Mouse (Mus musculus): ENCODE results near the gene Enpp1. TPM values are rescaled to one million over a fixed set of nuclear protein-coding genes. Genes with fewer than 3 reads are reported as not detected.

Enpp1 gene
- polyA plus RNA-seq, 1 experiment from 2014 or later, result 2.6 TPM

- no peak overlapping the region for H3K4me3 ChIP-seq
- ATAC-seq (replicated peaks), result no peak
- 85% methylated on average over 5 of the region's 5 CpGs for WGBS
- peaks cover 4% of the 10 kb centered on the region; the same call in 1 of the 2 replicates for H3K4me1 ChIP-seq
- no peaks in the 10 kb centered on the region for H3K27me3 ChIP-seq (replicated peaks)
- no peak overlapping the region for H3K4me2 ChIP-seq
- no peak overlapping the region for H3K27ac ChIP-seq
- no peaks in the 10 kb centered on the region for H3K9me3 ChIP-seq
- no peaks in the 10 kb centered on the region for H3K36me3 ChIP-seq (replicated peaks)
- no peak overlapping the region for H3K9ac ChIP-seq
Observed at GRCm38 (mm10) chr10:24599802-24600201, 112.2 kb downstream of the Enpp1 start.

GRCm38 (mm10) chr10:24598693-24599092 lies 113.3 kb downstream of the Enpp1 start:
- no peaks in the 10 kb centered on the region for H3K27me3 ChIP-seq (replicated peaks)
- H3K9ac ChIP-seq, result no peak overlapping the region
- no peaks in the 10 kb centered on the region for H3K9me3 ChIP-seq
- no peak overlapping the region for H3K4me3 ChIP-seq
- no peak overlapping the region for H3K27ac ChIP-seq
- H3K4me2 ChIP-seq, result no peak overlapping the region
- peaks cover 6% of the 10 kb centered on the region; the same call in 1 of the 2 replicates for H3K4me1 ChIP-seq
- 80% methylated on average over 6 of the region's 6 CpGs for WGBS
- no peaks in the 10 kb centered on the region for H3K36me3 ChIP-seq (replicated peaks)
- no peak for ATAC-seq (replicated peaks)

DNA sequence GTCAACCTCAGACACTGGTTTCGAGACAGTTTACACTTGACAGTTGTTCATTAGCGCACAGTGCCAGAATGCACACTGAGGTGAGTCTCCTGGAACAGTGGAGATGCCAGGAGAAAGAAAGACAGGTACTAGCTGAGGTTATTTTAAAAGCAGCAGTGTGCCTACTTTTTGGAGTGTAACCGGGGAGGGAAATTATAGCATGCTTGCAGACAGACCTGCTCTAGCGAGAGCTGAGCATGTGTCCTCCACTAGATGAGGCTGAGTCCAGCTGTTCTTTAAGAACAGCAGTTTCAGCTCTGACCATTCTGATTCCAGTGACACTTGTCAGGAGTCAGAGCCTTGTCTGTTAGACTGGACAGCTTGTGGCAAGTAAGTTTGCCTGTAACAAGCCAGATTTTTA lies 114.2 kb downstream of the Enpp1 start:
- 85% methylated on average over 4 of the region's 4 CpGs for WGBS
- Histone ChIP-seq H3K27me3 (replicated peaks) (no peaks in the 10 kb centered on the region), H3K4me3 (no peak overlapping the region), H3K36me3 (replicated peaks) (no peaks in the 10 kb centered on the region), H3K4me2 (no peak overlapping the region), H3K27ac (no peak overlapping the region), H3K9ac (no peak overlapping the region), H3K4me1 (peaks cover 6% of the 10 kb centered on the region; the same call in 1 of the 2 replicates), H3K9me3 (no peaks in the 10 kb centered on the region)
- no peak for ATAC-seq (replicated peaks)

DNA sequence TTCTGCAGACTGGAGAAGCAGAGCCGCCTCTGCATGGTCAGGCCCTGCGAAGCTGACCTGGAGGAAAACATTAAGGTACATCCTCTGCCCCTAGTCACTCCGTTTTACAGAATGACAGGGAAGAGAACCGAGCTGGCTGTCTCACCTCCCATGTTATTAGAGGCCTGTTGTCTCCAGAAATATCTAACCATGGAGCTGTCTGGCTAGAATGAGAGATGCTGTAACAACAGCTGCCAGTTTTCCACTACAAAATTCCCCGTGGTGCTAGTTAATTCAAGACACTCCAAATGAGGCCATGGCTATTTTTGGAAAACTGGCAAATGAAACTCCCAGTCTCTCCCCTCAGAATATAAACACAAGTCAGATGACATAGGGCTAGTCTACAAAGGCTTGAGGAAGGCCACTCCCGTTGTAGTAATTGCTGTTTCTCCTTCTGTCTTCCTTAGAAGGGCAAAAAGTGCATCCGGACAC lies 115.1 kb downstream of the Enpp1 start:
- ATAC-seq (replicated peaks), result no peak
- peak overlapping the region; percentile 70; the same call in 1 of the 2 replicates for H3K4me2 ChIP-seq
- 61% methylated on average over 7 of the region's 7 CpGs for WGBS

GRCm38 (mm10) chr10:24596003-24596868 lies 115.7 kb downstream of the Enpp1 start:
- H3K4me3 ChIP-seq, result peak overlapping the region; percentile 57
- no peak overlapping the region for H3K27ac ChIP-seq
- H3K4me1 ChIP-seq, result peaks cover 6% of the 10 kb centered on the region; the same call in 1 of the 2 replicates
- no peaks in the 10 kb centered on the region for H3K36me3 ChIP-seq (replicated peaks)
- peak; percentile 66 for ATAC-seq (replicated peaks)
- peak overlapping the region; percentile 49 for H3K9ac ChIP-seq
- H3K27me3 ChIP-seq (replicated peaks), result no peaks in the 10 kb centered on the region
- H3K9me3 ChIP-seq, result no peaks in the 10 kb centered on the region
- H3K4me2 ChIP-seq, result peak overlapping the region; percentile 70
- WGBS, result 15% methylated on average over 31 of the region's 31 CpGs

More for the DNA sequence above, 115.1 kb downstream of the Enpp1 start:
- Histone ChIP-seq H3K4me1 (peaks cover 6% of the 10 kb centered on the region; the same call in 1 of the 2 replicates), H3K9me3 (no peaks in the 10 kb centered on the region), H3K9ac (no peak overlapping the region), H3K36me3 (replicated peaks) (no peaks in the 10 kb centered on the region), H3K4me3 (no peak overlapping the region), H3K27me3 (replicated peaks) (no peaks in the 10 kb centered on the region), H3K27ac (no peak overlapping the region)

DNA sequence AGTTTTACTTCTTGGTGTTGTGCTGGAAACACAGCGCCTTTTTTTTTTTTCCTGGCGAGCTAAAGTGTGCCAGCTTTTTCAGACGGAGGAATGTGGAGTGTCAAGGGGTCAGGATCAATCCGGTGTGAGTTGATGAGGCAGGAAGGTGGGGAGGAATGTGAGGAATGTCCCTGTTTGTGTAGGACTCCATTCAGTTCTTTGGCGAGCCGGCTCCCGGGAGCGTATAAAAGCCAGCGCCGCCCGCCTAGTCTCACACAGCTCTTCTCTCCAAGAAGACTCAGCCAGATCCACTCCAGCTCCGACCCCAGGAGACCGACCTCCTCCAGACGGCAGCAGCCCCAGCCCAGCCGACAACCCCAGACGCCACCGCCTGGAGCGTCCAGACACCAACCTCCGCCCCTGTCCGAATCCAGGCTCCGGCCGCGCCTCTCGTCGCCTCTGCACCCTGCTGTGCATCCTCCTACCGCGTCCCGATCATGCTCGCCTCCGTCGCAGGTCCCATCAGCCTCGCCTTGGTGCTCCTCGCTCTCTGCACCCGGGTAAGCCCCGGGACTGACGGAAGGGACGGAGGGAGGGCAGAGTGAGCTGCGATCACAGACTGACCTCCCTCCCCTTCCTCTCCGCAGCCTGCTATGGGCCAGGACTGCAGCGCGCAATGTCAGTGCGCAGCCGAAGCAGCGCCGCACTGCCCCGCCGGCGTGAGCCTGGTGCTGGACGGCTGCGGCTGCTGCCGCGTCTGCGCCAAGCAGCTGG lies 116.5 kb downstream of the Enpp1 start, which contains the start of gene Ccn2:
Gene Ccn2 (plus strand): TSS at position 193 of the 753 bp plus-strand sequence.
- Histone ChIP-seq H3K4me1 (peaks cover 6% of the 10 kb centered on the region; the same call in 1 of the 2 replicates), H3K27ac (peak within 1 kb of the TSS; percentile 23; the same call in 1 of the 2 replicates), H3K4me3 (peak within 1 kb of the TSS; percentile 57), H3K36me3 (replicated peaks) (no peaks in the 10 kb centered on the region), H3K9me3 (no peaks in the 10 kb centered on the region), H3K4me2 (peak within 1 kb of the TSS; percentile 70), H3K27me3 (replicated peaks) (no peaks in the 10 kb centered on the region), H3K9ac (peak within 1 kb of the TSS; percentile 49)
- ATAC-seq (replicated peaks), result peak; percentile 97
- under 1% methylated on average over 53 of the region's 53 CpGs for WGBS

- Histone ChIP-seq H3K4me1 (peaks cover 6% of the 10 kb centered on the region; the same call in 1 of the 2 replicates), H3K4me3 (no peak overlapping the region), H3K9me3 (no peaks in the 10 kb centered on the region), H3K4me2 (no peak overlapping the region), H3K36me3 (replicated peaks) (no peaks in the 10 kb centered on the region), H3K27me3 (replicated peaks) (no peaks in the 10 kb centered on the region), H3K9ac (no peak overlapping the region), H3K27ac (no peak overlapping the region)
- no peak for ATAC-seq (replicated peaks)
- 71% methylated on average over 4 of the region's 4 CpGs for WGBS
Observed at GRCm38 (mm10) chr10:24593556-24593955, 118.4 kb downstream of the Enpp1 start.

DNA sequence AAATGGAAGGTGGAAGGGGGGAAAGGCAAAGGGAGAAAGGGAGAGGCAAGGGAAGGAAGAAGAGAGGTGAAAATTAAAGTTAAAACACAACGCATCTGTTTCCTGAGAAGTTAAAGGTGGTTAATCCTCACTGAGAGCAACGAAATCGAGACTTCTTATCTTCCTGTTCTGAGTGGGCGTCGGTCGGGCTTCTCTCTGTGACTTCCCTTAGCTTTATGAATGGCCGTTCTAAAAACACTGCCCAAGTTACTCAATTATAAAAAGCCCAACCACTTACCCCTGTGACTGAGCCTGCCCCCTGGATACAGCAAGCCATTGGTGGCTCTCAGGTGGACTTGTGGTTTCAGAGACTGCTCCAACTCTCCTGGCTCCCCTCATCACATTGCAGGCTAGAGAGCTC lies 119.0 kb downstream of the Enpp1 start:
- H3K4me3 ChIP-seq, result no peak overlapping the region

GRCm38 (mm10) chr10:24592318-24592717 lies 119.6 kb downstream of the Enpp1 start:
- Histone ChIP-seq H3K4me2 (no peak overlapping the region), H3K36me3 (replicated peaks) (no peaks in the 10 kb centered on the region), H3K9ac (no peak overlapping the region), H3K27me3 (replicated peaks) (no peaks in the 10 kb centered on the region), H3K9me3 (no peaks in the 10 kb centered on the region), H3K4me1 (peaks cover 6% of the 10 kb centered on the region; the same call in 1 of the 2 replicates), H3K27ac (no peak overlapping the region), H3K4me3 (no peak overlapping the region)
- ATAC-seq (replicated peaks), result no peak
- WGBS, result 87% methylated on average over 2 of the region's 2 CpGs

More for the DNA sequence above, 119.0 kb downstream of the Enpp1 start:
- Histone ChIP-seq H3K4me1 (peaks cover 6% of the 10 kb centered on the region; the same call in 1 of the 2 replicates), H3K27me3 (replicated peaks) (no peaks in the 10 kb centered on the region), H3K9ac (no peak overlapping the region), H3K27ac (no peak overlapping the region), H3K4me2 (no peak overlapping the region), H3K9me3 (no peaks in the 10 kb centered on the region), H3K36me3 (replicated peaks) (no peaks in the 10 kb centered on the region)
- no peak for ATAC-seq (replicated peaks)
- 82% methylated on average over 7 of the region's 7 CpGs for WGBS

- peaks cover 6% of the 10 kb centered on the region; the same call in 1 of the 2 replicates for H3K4me1 ChIP-seq
- WGBS, result 80% methylated on average over 5 of the region's 5 CpGs
- no peak overlapping the region for H3K9ac ChIP-seq
- no peak for ATAC-seq (replicated peaks)
- H3K36me3 ChIP-seq (replicated peaks), result no peaks in the 10 kb centered on the region
- no peaks in the 10 kb centered on the region for H3K27me3 ChIP-seq (replicated peaks)
- no peak overlapping the region for H3K27ac ChIP-seq
- no peak overlapping the region for H3K4me2 ChIP-seq
- no peaks in the 10 kb centered on the region for H3K9me3 ChIP-seq
- H3K4me3 ChIP-seq, result no peak overlapping the region
Observed at GRCm38 (mm10) chr10:24591741-24592140, 120.2 kb downstream of the Enpp1 start.

- Histone ChIP-seq H3K4me3 (no peak overlapping the region), H3K4me2 (no peak overlapping the region), H3K9me3 (no peaks in the 10 kb centered on the region), H3K9ac (no peak overlapping the region), H3K36me3 (replicated peaks) (no peaks in the 10 kb centered on the region), H3K4me1 (peaks cover 6% of the 10 kb centered on the region; the same call in 1 of the 2 replicates), H3K27me3 (replicated peaks) (no peaks in the 10 kb centered on the region), H3K27ac (no peak overlapping the region)
- peak; percentile 60; the same call in 1 of the 2 replicates for ATAC-seq (replicated peaks)
- 12% methylated on average over 4 of the region's 4 CpGs for WGBS
Observed at GRCm38 (mm10) chr10:24591136-24591535, 120.8 kb downstream of the Enpp1 start.

DNA sequence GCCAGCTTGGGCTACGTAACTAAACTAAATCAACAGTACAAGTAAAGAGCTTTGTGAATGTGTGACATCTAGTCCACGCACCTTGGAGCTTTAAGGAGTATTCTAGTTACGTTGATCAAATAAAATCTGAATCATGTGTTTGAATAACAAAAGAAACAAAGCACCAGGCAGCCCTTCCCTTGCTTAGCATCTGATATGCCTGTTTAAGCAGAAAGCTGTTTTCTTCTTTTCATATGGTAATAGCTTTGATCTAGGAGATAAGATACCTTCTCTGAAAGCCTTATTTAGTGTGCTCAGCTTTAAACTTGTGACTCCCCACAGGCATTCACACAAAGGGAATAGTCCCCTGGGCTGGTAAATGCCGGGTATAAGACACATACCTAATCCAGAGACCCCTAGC lies 121.4 kb downstream of the Enpp1 start:
- Histone ChIP-seq H3K4me2 (no peak overlapping the region), H3K27me3 (replicated peaks) (no peaks in the 10 kb centered on the region), H3K4me1 (0 out of 2 replicates have a peak, but pooled peaks cover 3% of the 10 kb centered on the region), H3K9ac (no peak overlapping the region), H3K4me3 (no peak overlapping the region), H3K36me3 (replicated peaks) (no peaks in the 10 kb centered on the region), H3K27ac (no peak overlapping the region), H3K9me3 (no peaks in the 10 kb centered on the region)
- WGBS, result 28% methylated on average over 4 of the region's 4 CpGs
- ATAC-seq (replicated peaks), result no peak

Data from midbrain, embryonic 15.5 days (tissue).